Mouse (Mus musculus) liver, embryonic 12.5 days (tissue): ENCODE results near the gene Kat6b. TPM values are rescaled to one million over a fixed set of nuclear protein-coding genes. Genes with fewer than 3 reads are reported as not detected.

ENCODE experiments used
- ATAC-seq: fragments of 200-750 bp; cut with Nextera tagmentation; 2 replicates; pipeline ENCODE4 v1.8.0; 2017; ENCODE audit warnings: moderate number of reproducible peaks, mild to moderate bottlenecking, moderate library complexity
- H3K27ac ChIP-seq: fragments of 300-500 bp; sonication (generic); 2 replicates; pipeline ENCODE4 v1.5.1; 2016; ENCODE audit warnings: mild to moderate bottlenecking
- H3K27me3 ChIP-seq: fragments of 300-500 bp; sonication (generic); replicated peaks from 2 replicates; pipeline ENCODE4 v1.6.1; 2016; ENCODE audit warnings: mild to moderate bottlenecking, moderate library complexity
- H3K36me3 ChIP-seq: fragments of 300-500 bp; sonication (generic); 2 replicates; pipeline ENCODE4 v1.6.1; 2016; ENCODE audit warnings: mild to moderate bottlenecking, moderate library complexity
- H3K4me1 ChIP-seq: fragments of 300-500 bp; sonication (generic); 2 replicates; pipeline ENCODE4 v1.6.1; 2016
- H3K4me2 ChIP-seq: fragments of 300-500 bp; sonication (generic); 2 replicates; pipeline ENCODE4 v1.6.1; 2016; ENCODE audit warnings: mild to moderate bottlenecking, moderate library complexity
- H3K4me3 ChIP-seq: fragments of 300-500 bp; sonication (generic); 2 replicates; pipeline ENCODE4 v1.5.1; 2016; ENCODE audit warnings: mild to moderate bottlenecking, moderate library complexity
- H3K9ac ChIP-seq: fragments of 300-500 bp; sonication (generic); 2 replicates; pipeline ENCODE4 v1.6.1; 2016; ENCODE audit warnings: mild to moderate bottlenecking, moderate library complexity
- H3K9me3 ChIP-seq: fragments of 300-500 bp; sonication (generic); replicated peaks from 2 replicates; pipeline ENCODE4 v1.6.1; 2016; ENCODE audit warnings: mild to moderate bottlenecking, moderate library complexity
- WGBS: fragments of 180-500 bp; shearing (Covaris S2); methylation state at CpG from one replicate; pipeline ENCODE4 v1.1.7; 2016; ENCODE audit not compliant: insufficient replicate concordance; 5-methylcytosine and 5-hydroxymethylcytosine counted together
- polyA plus RNA-seq: library from polyadenylated mRNA; unstranded; fragments of >200 nt; fragmentation: Nextera tagmentation; extraction: Ambion mirVana; gene quantifications from 2 replicates; pipeline ENCODE4 v1.2.1, GENCODE M21; 2016

Kat6b gene
- 3.7 and 3.9 TPM in 2 replicates for polyA plus RNA-seq

DNA sequence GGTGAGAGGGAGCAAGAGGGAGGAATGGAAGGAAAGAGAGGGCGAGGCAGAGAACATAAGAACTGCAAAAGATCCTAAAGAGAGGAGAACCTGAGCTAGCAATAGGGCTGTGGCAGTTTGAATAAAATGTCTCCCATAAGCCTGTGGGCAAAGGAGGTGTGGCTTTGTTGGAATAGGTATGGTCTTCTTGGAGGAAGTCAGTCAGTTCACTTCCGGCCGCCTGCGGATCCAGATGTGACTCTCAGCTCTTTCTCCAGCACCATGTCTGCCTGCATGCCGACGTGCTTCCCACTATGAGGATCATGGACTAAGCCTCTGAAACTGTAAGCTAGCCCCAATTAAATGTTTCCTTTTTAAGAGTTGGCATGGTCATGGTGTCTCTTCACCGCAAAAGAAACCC, at the start of gene Kat6b:
Gene Kat6b, plus strand, starts transcription at position 204 of the 400 bp plus-strand sequence.
- Histone ChIP-seq H3K27me3 (no peaks in the 10 kb centered on the region), H3K9me3 (no peaks in the 10 kb centered on the region), H3K27ac (no peak within 1 kb of the TSS), H3K4me1 (no peaks in the 10 kb centered on the region), H3K4me2 (no peak within 1 kb of the TSS), H3K36me3 (no peaks in the 10 kb centered on the region), H3K9ac (no peak within 1 kb of the TSS), H3K4me3 (no peak within 1 kb of the TSS)
- WGBS = 78% methylated on average over 7 of the region's 7 CpGs
- no peak for ATAC-seq

DNA sequence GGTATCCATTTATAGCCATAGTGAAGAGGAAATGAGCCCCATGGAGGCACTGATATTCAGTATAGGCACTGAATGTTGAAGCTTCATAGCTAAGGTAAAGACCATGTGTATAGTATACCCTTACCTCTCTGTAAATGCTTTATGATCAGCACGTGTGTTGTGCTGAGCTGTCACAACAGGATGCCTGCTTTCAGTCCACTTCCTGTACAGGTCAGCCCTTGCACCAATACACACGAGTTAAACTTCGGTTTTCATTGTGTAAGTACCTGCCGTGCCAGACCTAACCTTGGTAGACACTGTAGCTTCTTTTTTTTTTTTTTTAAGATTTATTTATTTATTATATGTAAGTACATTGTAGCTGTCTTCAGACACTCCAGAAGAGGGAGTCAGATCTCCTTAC, 47.8 kb upstream of the Kat6b start:
- Histone ChIP-seq H3K4me3 (no peak overlapping the region), H3K4me2 (no peak overlapping the region), H3K9me3 (no peaks in the 10 kb centered on the region), H3K27ac (no peak overlapping the region), H3K4me1 (no peaks in the 10 kb centered on the region), H3K36me3 (peaks cover 23% of the 10 kb centered on the region), H3K9ac (no peak overlapping the region), H3K27me3 (no peaks in the 10 kb centered on the region)
- ATAC-seq = no peak
- WGBS = 70% methylated on average over 4 of the region's 4 CpGs

DNA sequence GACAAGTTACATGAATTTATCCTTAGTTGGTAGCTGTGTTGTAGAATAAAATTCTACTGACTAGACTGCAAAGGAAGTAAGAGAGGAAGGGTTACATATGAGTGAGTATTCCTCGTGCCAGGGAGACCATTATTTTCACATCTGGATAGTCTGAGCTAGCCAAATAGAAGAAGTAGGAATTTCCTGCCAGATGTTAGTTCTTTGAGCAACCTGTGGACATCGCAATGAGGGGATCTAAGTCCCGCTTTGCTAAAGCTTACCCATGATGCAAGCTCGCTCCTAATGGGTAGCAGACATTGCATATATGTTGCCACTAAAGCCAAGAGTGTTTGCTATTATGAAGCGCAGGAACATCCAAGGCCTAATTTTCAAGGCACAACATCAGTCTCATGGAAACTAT, 47.2 kb upstream of the Kat6b start:
- H3K4me3 ChIP-seq = no peak overlapping the region
- ATAC-seq = no peak
- no peaks in the 10 kb centered on the region for H3K9me3 ChIP-seq
- H3K4me2 ChIP-seq = no peak overlapping the region
- no peaks in the 10 kb centered on the region for H3K27me3 ChIP-seq
- no peaks in the 10 kb centered on the region for H3K4me1 ChIP-seq
- no peak overlapping the region for H3K27ac ChIP-seq
- no peak overlapping the region for H3K9ac ChIP-seq
- H3K36me3 ChIP-seq = peaks cover 23% of the 10 kb centered on the region
- 77% methylated on average over 5 of the region's 5 CpGs for WGBS

DNA sequence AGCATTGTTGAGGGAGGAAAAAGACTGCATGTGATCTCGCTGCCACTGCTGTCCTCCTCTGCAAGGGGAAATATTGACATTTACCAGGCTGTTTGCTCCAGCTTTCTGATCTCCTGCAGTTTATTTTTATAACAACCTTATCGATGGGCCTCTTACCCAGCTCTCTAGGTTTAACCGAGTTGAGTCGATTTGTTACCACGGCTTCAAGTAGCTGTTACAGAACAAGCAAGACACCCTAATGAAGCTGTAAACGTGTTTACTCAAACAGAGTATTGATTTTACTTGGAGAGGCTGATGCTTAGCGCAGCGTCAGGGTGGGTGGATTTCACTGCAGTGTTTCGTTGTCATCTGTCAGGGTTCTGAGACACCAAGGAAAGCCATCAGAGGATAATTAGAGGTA, 46.5 kb upstream of the Kat6b start:
- no peak for ATAC-seq
- WGBS = 76% methylated on average over 9 of the region's 9 CpGs
- H3K27ac ChIP-seq = no peak overlapping the region
- H3K9ac ChIP-seq = no peak overlapping the region
- no peaks in the 10 kb centered on the region for H3K4me1 ChIP-seq
- H3K36me3 ChIP-seq = peaks cover 23% of the 10 kb centered on the region
- H3K4me2 ChIP-seq = no peak overlapping the region
- no peaks in the 10 kb centered on the region for H3K27me3 ChIP-seq
- no peaks in the 10 kb centered on the region for H3K9me3 ChIP-seq
- H3K4me3 ChIP-seq = no peak overlapping the region

DNA sequence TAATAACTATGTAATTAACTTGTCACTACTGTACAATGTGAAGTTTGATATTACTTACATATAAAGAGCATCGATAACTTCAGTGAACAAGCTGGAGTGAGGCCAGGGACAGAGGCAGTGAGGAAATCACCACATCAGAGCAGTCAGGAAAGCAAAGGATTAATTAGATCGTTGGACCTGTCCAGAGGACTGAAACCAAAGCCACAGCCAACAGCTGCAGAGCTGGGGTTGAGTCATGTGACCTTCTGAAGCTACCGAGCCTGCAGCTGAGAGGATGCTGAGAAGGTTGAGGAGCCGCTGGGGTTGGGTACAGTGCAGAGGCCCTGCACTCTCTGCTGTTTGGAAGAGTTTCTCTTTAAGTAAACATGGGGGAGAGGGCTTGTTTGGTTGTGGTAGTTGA, 41.4 kb upstream of the Kat6b start:
- 52% methylated on average over 4 of the region's 4 CpGs for WGBS
- Histone ChIP-seq H3K36me3 (peaks cover 9% of the 10 kb centered on the region), H3K9ac (no peak overlapping the region), H3K27ac (no peak overlapping the region), H3K9me3 (no peaks in the 10 kb centered on the region), H3K4me2 (no peak overlapping the region), H3K27me3 (no peaks in the 10 kb centered on the region), H3K4me1 (no peaks in the 10 kb centered on the region), H3K4me3 (no peak overlapping the region)
- ATAC-seq = no peak

DNA sequence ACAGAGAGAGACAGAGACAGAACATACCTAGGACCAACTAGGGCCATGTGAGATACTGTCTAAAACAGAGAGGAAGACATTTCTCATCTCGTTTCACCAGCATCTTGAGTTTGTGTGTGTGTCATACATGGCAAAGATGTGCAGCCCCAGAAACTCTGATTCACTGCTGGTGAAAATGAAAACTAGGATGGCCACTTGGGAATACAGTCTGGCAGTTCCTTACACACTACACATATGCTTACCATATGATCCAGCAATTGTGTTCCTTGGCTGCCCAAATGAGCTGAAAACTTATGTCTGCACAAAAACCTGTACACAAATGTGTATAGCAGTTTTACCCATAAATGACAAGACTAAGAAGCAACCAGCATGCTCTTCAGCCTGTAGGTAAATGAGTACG, 40.7 kb upstream of the Kat6b start:
- WGBS = 79% methylated on average over 2 of the region's 2 CpGs
- no peaks in the 10 kb centered on the region for H3K9me3 ChIP-seq
- H3K4me2 ChIP-seq = no peak overlapping the region
- H3K9ac ChIP-seq = no peak overlapping the region
- H3K36me3 ChIP-seq = peaks cover 9% of the 10 kb centered on the region
- H3K27ac ChIP-seq = no peak overlapping the region
- H3K27me3 ChIP-seq = no peaks in the 10 kb centered on the region
- H3K4me1 ChIP-seq = no peaks in the 10 kb centered on the region
- no peak for ATAC-seq
- H3K4me3 ChIP-seq = no peak overlapping the region

DNA sequence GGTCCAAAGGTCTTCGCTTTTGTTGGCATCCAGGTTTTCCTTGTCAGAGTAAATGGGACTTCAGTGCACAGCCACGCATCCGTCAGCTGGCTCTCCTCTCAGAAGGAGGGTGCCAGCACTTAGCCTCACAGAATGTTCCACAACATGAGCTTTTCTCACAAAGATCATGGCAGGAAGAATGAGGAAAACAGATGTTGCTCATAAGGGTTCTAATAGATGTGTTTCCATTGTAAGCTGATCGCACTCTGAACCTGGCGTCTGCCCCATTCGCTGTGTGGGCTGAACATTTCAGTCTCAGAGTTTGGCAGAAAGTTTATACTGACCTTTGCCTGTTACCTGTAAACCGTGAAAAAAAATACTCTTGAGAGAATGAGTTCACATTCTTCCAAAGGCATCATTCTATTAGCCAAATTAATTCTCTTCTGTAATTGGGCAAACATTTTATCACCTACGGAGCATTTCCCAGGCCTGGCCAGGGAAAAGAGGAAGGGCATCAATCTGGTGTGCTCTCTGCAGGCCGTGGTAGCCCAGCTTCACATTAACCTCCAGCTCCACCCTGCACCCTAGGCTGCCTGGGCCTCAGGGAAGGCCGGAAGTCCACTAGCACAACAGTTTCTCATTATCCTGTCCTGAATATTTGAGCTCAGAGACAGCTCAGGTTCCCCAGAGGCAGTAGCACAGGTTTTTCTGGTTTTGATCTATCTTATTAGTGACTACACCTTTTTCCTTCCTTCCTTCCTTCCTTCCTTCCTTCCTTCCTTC, 39.3 kb upstream of the Kat6b start:
- H3K4me1 ChIP-seq = no peaks in the 10 kb centered on the region
- no peaks in the 10 kb centered on the region for H3K27me3 ChIP-seq
- H3K9ac ChIP-seq = no peak overlapping the region
- H3K36me3 ChIP-seq = peaks cover 9% of the 10 kb centered on the region
- no peak overlapping the region for H3K4me2 ChIP-seq
- WGBS = 82% methylated on average over 10 of the region's 10 CpGs
- no peak overlapping the region for H3K27ac ChIP-seq
- no peak overlapping the region for H3K4me3 ChIP-seq
- no peaks in the 10 kb centered on the region for H3K9me3 ChIP-seq
- ATAC-seq = no peak

DNA sequence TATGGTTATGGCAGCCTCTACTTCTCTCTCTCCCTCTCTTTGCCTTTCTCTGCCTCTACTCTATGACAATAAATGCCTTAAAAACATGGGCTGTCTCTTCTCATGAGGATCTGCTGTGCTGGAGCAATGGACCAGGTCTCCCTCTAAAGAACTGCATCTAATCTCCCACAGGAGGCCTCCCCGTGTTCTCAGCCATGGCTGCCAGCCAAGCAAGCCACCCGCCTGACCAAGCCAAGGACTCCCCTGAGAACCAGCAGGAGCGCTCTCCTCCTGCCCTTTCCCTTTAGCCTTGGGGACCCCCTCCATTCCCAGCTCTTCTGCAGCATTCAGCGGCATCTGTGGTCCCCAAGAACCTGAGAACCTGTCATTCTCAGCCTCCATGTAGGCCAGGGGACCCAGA, 28.7 kb upstream of the Kat6b start:
- Histone ChIP-seq H3K36me3 (peaks cover 10% of the 10 kb centered on the region), H3K4me3 (no peak overlapping the region), H3K27ac (no peak overlapping the region), H3K9ac (no peak overlapping the region), H3K4me2 (no peak overlapping the region), H3K27me3 (no peaks in the 10 kb centered on the region), H3K4me1 (no peaks in the 10 kb centered on the region), H3K9me3 (no peaks in the 10 kb centered on the region)
- ATAC-seq = no peak
- 70% methylated on average over 4 of the region's 4 CpGs for WGBS

DNA sequence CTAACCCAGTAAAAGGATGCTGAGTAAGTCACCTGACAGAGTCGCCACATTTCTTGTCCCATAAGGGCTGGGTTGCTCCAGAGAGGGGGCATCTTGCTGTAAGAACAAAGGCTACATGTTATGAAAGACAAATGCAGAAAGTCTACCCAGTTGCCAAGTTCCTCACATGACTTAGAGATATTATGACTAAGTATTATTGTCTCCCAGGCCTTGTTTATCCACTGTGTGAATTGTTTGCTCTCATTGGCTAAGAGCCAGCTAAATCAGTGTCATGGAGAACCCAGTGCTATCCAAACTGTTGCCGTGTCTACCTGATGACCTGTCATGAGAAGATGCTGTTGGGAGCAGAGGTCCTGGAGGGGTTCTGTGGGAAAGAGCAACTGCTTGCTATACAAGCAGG, 27.3 kb upstream of the Kat6b start:
- H3K4me1 ChIP-seq = no peaks in the 10 kb centered on the region
- no peaks in the 10 kb centered on the region for H3K9me3 ChIP-seq
- 64% methylated on average over 2 of the region's 2 CpGs for WGBS
- H3K4me2 ChIP-seq = no peak overlapping the region
- H3K9ac ChIP-seq = no peak overlapping the region
- ATAC-seq = no peak
- no peaks in the 10 kb centered on the region for H3K27me3 ChIP-seq
- no peak overlapping the region for H3K4me3 ChIP-seq
- no peak overlapping the region for H3K27ac ChIP-seq
- H3K36me3 ChIP-seq = peaks cover 7% of the 10 kb centered on the region

DNA sequence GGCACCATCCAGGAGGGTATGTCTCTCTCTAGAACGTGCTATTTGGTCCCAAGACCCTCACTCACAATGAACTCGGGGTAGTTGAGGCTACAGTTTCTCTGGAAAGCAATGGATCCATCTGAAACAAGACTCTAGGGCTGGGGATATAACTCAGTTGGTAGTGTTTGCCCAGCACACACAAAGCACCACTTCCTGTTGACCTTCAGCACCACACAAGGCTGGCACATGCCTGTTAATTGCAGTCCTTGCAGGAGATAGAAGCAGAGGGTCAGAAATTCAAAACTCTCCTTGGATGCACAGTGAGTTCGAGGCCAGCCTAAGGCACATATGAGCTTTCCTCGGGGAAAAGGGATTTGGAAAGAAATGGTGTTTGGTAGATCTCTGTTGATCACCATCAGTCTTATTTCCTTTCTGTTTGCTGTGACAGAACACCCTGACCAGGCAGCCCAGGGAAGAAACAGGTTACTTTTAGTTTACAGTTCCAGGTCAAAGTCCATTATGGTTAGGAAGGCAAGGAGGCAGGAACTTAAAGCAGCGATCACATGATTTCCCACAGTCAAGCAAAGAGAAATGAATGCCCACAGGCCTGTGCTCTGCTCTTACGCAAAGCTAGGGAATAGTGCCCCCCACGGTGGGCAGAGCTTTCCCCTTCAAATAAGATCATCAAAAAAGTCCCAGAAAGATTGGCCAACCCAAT, 25.4 kb upstream of the Kat6b start:
- Histone ChIP-seq H3K4me1 (no peaks in the 10 kb centered on the region), H3K4me2 (no peak overlapping the region), H3K27me3 (no peaks in the 10 kb centered on the region), H3K36me3 (no peaks in the 10 kb centered on the region), H3K4me3 (no peak overlapping the region), H3K9ac (no peak overlapping the region), H3K9me3 (no peaks in the 10 kb centered on the region), H3K27ac (no peak overlapping the region)
- WGBS = 73% methylated on average over 7 of the region's 7 CpGs
- no peak for ATAC-seq

DNA sequence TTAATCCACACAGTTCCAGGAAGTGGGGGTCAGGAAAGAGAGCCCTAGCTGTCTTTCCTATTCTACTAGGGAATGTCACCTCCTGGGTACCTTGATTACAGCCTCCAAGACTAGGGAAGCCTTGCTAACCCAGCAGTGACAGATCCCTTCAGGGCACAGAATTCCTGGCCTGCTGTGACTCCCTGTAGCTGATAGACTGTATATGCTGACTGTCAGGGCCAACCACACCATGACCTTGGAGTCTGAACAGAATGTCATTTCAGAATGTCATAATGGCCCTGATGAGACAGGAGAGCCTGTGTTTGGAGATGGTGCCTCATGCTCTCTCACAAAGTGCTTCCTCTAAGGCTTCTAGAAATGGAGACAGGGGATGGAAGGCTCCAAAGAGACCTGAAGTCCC, 24.7 kb upstream of the Kat6b start:
- no peaks in the 10 kb centered on the region for H3K4me1 ChIP-seq
- no peak overlapping the region for H3K27ac ChIP-seq
- no peak overlapping the region for H3K4me2 ChIP-seq
- H3K36me3 ChIP-seq = no peaks in the 10 kb centered on the region
- H3K27me3 ChIP-seq = no peaks in the 10 kb centered on the region
- no peak for ATAC-seq
- no peak overlapping the region for H3K4me3 ChIP-seq
- H3K9me3 ChIP-seq = no peaks in the 10 kb centered on the region
- H3K9ac ChIP-seq = no peak overlapping the region

DNA sequence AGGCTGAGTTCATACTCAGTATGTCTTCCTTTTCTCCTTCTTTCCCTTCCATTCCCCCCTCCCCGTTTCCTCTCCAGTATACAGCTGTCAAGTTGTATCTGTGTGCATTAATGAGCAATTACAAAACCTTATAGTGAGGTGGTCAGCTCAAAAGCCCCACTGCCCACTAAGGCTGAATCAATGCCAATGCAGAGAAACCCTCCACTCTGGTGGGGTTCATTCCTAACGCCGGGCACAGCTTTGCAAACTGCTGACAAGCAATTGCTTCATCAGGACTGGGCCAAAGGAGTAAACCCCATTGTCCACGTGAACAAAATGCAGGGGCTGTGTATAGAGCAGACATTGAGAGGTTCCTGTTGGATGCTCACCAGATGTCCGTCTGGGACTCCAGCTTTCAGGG, 23.4 kb upstream of the Kat6b start:
- ATAC-seq = no peak
- Histone ChIP-seq H3K4me3 (no peak overlapping the region), H3K4me2 (no peak overlapping the region), H3K9ac (no peak overlapping the region), H3K36me3 (no peaks in the 10 kb centered on the region), H3K4me1 (no peaks in the 10 kb centered on the region), H3K9me3 (no peaks in the 10 kb centered on the region), H3K27me3 (no peaks in the 10 kb centered on the region), H3K27ac (no peak overlapping the region)
- WGBS = 64% methylated on average over 5 of the region's 5 CpGs

DNA sequence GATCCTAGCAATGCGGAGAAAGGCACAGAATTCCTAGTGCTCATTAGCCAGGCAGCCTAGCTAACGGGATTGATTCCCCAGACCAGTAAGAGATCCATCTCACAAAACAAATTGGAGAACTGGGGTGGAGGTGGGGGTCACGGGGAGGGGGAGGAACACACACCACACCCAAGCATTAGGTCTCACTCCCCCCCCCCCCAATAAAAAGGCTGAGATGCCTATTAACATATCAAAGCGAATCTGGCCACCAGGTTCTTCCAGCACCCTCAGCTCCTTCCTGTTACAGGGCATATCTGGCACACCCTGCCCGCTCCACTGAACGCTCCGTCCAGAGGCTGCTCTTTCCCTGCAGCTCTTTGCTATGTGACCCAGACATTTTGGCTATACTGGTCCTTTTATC, 22.5 kb upstream of the Kat6b start:
- Histone ChIP-seq H3K27me3 (no peaks in the 10 kb centered on the region), H3K27ac (no peak overlapping the region), H3K4me1 (no peaks in the 10 kb centered on the region), H3K4me2 (no peak overlapping the region), H3K9me3 (no peaks in the 10 kb centered on the region), H3K4me3 (no peak overlapping the region), H3K36me3 (no peaks in the 10 kb centered on the region), H3K9ac (no peak overlapping the region)
- ATAC-seq = no peak
- WGBS = 69% methylated on average over 7 of the region's 7 CpGs
